Mouse (Mus musculus): Measurements from ENCODE around the gene Fam178b. TPM values are rescaled to one million over a fixed set of nuclear protein-coding genes. Genes with fewer than 3 reads are reported as not detected.
A peak's percentile ranks its signal among the peaks of the same experiment; 100 is the strongest.

Fam178b gene
- polyA plus RNA-seq, 1 experiment from 2014 or later = 0.59 TPM

- no peak for DNase-seq (ENCODE audit: low spot score)
- no peak for ATAC-seq (ENCODE audit: low FRiP score, low TSS enrichment)
- 81% methylated on average over 17 of the region's 17 CpGs for WGBS
- no peak overlapping the region for H3K9ac ChIP-seq (ENCODE audit: low read length)
- H3K27ac ChIP-seq (replicated peaks) = no peak overlapping the region
- H3K9me3 ChIP-seq (ENCODE audit: control insufficient read depth, low read length) = no peaks in the 10 kb centered on the region
- H3K36me3 ChIP-seq (ENCODE audit: control insufficient read depth, insufficient read depth, low read length) = peaks cover 43% of the 10 kb centered on the region
- TF ChIP-seq EP300 (optimal IDR thresholded peaks at IDR 0.05) = no peak
- peak; percentile 31; the same call in 1 of the 2 replicates for TF ChIP-seq CTCF (IDR thresholded peaks at IDR 0.05; ENCODE audit: low read depth)
- H3K4me2 ChIP-seq (replicated peaks; ENCODE audit: low read depth) = no peak overlapping the region
- no peak overlapping the region for H3K4me3 ChIP-seq (ENCODE audit: low read depth, low read length)
- H3K27me3 ChIP-seq (ENCODE audit: control insufficient read depth, insufficient read depth, low read length) = no peaks in the 10 kb centered on the region
- H3K4me1 ChIP-seq (replicated peaks; ENCODE audit: control insufficient read depth, insufficient read depth) = peaks cover 8% of the 10 kb centered on the region
Observed at GRCm38 (mm10) chr1:36551904-36552303, 131.1 kb downstream of the Fam178b start.

DNA sequence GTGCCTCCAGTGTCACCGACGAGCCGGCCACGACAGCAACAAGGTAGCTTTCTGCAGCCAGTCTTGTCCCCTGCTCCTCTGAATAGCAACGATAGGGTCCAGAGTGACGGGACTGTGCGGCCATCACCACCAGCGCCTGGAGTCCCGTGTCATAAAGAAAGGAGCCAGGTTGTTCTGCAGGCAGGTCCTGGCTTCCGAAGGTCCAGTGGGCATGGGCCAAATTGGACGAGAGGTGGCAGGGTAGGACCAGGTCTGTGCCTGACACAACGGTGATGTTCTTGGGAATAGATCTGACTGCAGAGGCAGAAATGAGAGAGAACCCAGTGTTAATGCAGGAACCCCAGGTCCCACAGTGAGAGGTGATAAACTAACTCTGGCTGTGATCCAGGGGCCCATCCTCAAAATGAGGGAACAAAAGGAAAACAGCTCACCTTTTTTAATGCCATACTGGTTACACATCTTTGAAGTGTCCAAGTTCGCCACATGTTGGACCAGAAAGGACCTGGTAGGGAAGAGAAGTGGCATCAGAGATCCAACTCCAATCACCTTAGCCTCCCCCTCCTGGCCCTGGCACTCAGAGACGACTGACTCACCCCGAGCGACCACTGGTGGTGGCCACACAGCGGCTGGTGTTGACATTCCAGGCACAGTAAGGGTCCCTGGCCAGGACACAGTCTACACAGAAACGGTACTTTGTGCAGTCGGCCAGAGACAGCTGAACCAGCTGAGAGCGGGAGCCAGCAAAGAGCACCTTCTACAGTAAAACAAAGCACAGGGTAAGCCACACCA lies 132.7 kb downstream of the Fam178b start:
- no peaks in the 10 kb centered on the region for H3K27me3 ChIP-seq (ENCODE audit: control insufficient read depth, insufficient read depth, low read length)
- no peak overlapping the region for H3K27ac ChIP-seq (replicated peaks)
- H3K9ac ChIP-seq (ENCODE audit: low read length) = no peak overlapping the region
- TF ChIP-seq EP300 (optimal IDR thresholded peaks at IDR 0.05) (no peak), CTCF (IDR thresholded peaks at IDR 0.05; ENCODE audit: low read depth) (peak; percentile 28)
- no peak overlapping the region for H3K4me3 ChIP-seq (ENCODE audit: low read depth, low read length)
- 72% methylated on average over 20 of the region's 20 CpGs for WGBS
- no peaks in the 10 kb centered on the region for H3K9me3 ChIP-seq (ENCODE audit: control insufficient read depth, low read length)
- no peak overlapping the region for H3K4me2 ChIP-seq (replicated peaks; ENCODE audit: low read depth)
- ATAC-seq (ENCODE audit: low FRiP score, low TSS enrichment) (no peak), DNase-seq (ENCODE audit: low spot score) (no peak)
- H3K36me3 ChIP-seq (ENCODE audit: control insufficient read depth, insufficient read depth, low read length) = peaks cover 43% of the 10 kb centered on the region
- H3K4me1 ChIP-seq (replicated peaks; ENCODE audit: control insufficient read depth, insufficient read depth) = peaks cover 1% of the 10 kb centered on the region

- ATAC-seq (ENCODE audit: low FRiP score, low TSS enrichment) = no peak
- H3K27ac ChIP-seq (replicated peaks) = no peak overlapping the region
- WGBS = 60% methylated on average over 18 of the region's 18 CpGs
- H3K9me3 ChIP-seq (ENCODE audit: control insufficient read depth, low read length) = no peaks in the 10 kb centered on the region
- no peak overlapping the region for H3K4me2 ChIP-seq (replicated peaks; ENCODE audit: low read depth)
- no peaks in the 10 kb centered on the region for H3K27me3 ChIP-seq (ENCODE audit: control insufficient read depth, insufficient read depth, low read length)
- TF ChIP-seq EP300 (optimal IDR thresholded peaks at IDR 0.05) (no peak), CTCF (IDR thresholded peaks at IDR 0.05; ENCODE audit: low read depth) (no peak)
- H3K4me3 ChIP-seq (ENCODE audit: low read depth, low read length) = no peak overlapping the region
- no peak for DNase-seq (ENCODE audit: low spot score)
- peaks cover 40% of the 10 kb centered on the region for H3K36me3 ChIP-seq (ENCODE audit: control insufficient read depth, insufficient read depth, low read length)
- H3K4me1 ChIP-seq (replicated peaks; ENCODE audit: control insufficient read depth, insufficient read depth) = no peaks in the 10 kb centered on the region
- no peak overlapping the region for H3K9ac ChIP-seq (ENCODE audit: low read length)
Observed at GRCm38 (mm10) chr1:36549491-36549890, 133.5 kb downstream of the Fam178b start.

GRCm38 (mm10) chr1:36548771-36549170 lies 134.2 kb downstream of the Fam178b start:
- H3K27ac ChIP-seq (replicated peaks) = no peak overlapping the region
- H3K9me3 ChIP-seq (ENCODE audit: control insufficient read depth, low read length) = no peaks in the 10 kb centered on the region
- H3K36me3 ChIP-seq (ENCODE audit: control insufficient read depth, insufficient read depth, low read length) = peaks cover 36% of the 10 kb centered on the region
- DNase-seq (ENCODE audit: low spot score) (no peak), ATAC-seq (ENCODE audit: low FRiP score, low TSS enrichment) (no peak)
- no peak overlapping the region for H3K4me2 ChIP-seq (replicated peaks; ENCODE audit: low read depth)
- 40% methylated on average over 8 of the region's 8 CpGs for WGBS
- no peak overlapping the region for H3K9ac ChIP-seq (ENCODE audit: low read length)
- H3K4me3 ChIP-seq (ENCODE audit: low read depth, low read length) = no peak overlapping the region
- no peaks in the 10 kb centered on the region for H3K4me1 ChIP-seq (replicated peaks; ENCODE audit: control insufficient read depth, insufficient read depth)
- no peaks in the 10 kb centered on the region for H3K27me3 ChIP-seq (ENCODE audit: control insufficient read depth, insufficient read depth, low read length)
- TF ChIP-seq EP300 (optimal IDR thresholded peaks at IDR 0.05) = no peak
- no peak for TF ChIP-seq CTCF (IDR thresholded peaks at IDR 0.05; ENCODE audit: low read depth)

GRCm38 (mm10) chr1:36547981-36548598 lies 134.9 kb downstream of the Fam178b start:
- 33% methylated on average over 9 of the region's 9 CpGs for WGBS
- Histone ChIP-seq H3K9me3 (ENCODE audit: control insufficient read depth, low read length) (no peaks in the 10 kb centered on the region), H3K4me3 (ENCODE audit: low read depth, low read length) (no peak overlapping the region)

More at GRCm38 (mm10) chr1:36547981-36548598, 134.9 kb downstream of the Fam178b start:
- Histone ChIP-seq H3K27me3 (ENCODE audit: control insufficient read depth, insufficient read depth, low read length) (no peaks in the 10 kb centered on the region), H3K27ac (replicated peaks) (peak overlapping the region; percentile 83), H3K9ac (ENCODE audit: low read length) (no peak overlapping the region; the same call in 1 of the 2 replicates), H3K36me3 (ENCODE audit: control insufficient read depth, insufficient read depth, low read length) (peaks cover 31% of the 10 kb centered on the region), H3K4me2 (replicated peaks; ENCODE audit: low read depth) (no peak overlapping the region), H3K4me1 (replicated peaks; ENCODE audit: control insufficient read depth, insufficient read depth) (no peaks in the 10 kb centered on the region)
- no peak for ATAC-seq (ENCODE audit: low FRiP score, low TSS enrichment)
- TF ChIP-seq EP300 (optimal IDR thresholded peaks at IDR 0.05) (no peak), CTCF (IDR thresholded peaks at IDR 0.05; ENCODE audit: low read depth) (no peak)
- DNase-seq (ENCODE audit: low spot score) = no peak
